Mouse (Mus musculus) activated CD4-positive, CD25-positive, alpha-beta regulatory T cell (primary cell): ENCODE results near the gene Smg5. TPM values are rescaled to one million over a fixed set of nuclear protein-coding genes. Genes with fewer than 3 reads are reported as not detected.

Source experiments
- polyA plus RNA-seq, 2 experiments: library from polyadenylated mRNA; unstranded; fragments of 100-300 nt; shearing (Covaris generic); gene quantifications; one replicate each; pipeline ENCODE4 v1.2.1; 2017

The Smg5 gene
- polyA plus RNA-seq, result 10 to 100 TPM; 43.8 to 45.7 TPM

DNA sequence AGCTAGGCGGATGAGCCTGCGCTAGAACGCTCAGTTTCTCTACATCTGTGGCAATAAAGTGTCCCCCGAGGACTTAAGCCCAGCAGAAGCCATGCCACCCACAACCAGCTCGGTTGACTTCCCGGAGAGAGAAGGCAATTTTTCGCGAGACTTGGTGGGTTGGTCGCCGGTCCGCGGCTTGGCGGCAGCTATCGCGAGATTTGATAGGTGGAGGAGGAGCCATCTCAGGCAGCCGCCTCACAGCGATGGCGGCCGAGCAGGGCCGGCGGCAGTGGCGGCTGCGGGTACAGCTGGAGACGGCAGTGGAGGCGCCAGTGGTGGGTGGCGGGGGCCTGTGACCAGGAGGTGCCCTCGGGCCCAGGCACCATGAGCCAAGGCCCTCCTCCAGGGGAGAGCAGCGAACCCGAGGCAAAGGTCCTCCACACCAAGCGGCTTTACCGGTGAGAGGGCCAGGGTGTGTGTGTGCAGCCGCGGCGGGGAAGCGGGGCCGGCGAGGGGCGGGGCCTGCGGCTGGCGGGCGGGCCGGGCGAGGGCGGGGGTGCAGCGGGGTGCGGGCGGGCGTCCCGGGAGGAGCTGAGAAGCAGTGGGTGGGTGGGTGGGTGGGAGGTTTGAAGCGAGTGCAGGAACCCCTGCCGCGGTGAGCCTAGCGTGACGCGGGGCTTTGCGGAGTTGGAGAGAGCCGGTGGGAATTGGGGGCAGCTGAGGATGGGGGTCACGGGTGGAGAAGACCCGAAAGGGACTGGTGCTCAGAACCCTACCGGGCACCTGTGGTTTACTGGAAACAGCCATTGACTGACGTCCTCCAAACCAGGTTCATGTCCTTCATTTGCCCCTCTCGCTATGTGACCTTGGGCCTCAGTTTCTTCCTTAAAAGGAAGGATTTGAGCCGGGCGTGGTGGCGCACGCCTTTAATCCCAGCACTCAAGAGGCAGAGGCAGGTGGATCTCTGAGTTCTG lies at the start of gene Smg5, which contains the start of gene Tmem79:
Gene Smg5, plus strand, starts transcription at position 203 of the 956 bp plus-strand sequence.
Gene Tmem79, minus strand, starts transcription at position 91 of the 956 bp plus-strand sequence.

DNA sequence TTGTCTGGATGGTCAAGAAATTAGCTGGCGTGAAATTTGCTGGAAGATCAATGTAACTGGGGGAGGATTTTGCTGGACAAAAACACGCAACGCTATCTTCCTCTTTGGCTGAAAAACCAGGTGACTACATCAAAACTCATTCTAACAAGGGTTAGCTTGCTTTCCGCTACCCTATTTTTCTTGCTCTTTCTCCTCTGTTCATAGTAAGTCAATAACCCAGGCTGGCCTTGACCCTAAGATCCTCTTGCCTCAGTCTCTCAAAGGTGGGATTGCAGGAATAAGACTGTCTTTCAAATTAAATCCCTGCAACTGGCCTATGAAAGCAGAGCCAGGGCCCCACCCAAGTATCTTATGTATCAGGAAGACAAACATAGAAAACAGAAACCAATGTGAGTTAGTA lies 49.0 kb upstream of the Smg5 start, which contains the start of gene Gm38392:
Gene Gm38392, minus strand, starts transcription at position 101 of the 400 bp plus-strand sequence.

DNA sequence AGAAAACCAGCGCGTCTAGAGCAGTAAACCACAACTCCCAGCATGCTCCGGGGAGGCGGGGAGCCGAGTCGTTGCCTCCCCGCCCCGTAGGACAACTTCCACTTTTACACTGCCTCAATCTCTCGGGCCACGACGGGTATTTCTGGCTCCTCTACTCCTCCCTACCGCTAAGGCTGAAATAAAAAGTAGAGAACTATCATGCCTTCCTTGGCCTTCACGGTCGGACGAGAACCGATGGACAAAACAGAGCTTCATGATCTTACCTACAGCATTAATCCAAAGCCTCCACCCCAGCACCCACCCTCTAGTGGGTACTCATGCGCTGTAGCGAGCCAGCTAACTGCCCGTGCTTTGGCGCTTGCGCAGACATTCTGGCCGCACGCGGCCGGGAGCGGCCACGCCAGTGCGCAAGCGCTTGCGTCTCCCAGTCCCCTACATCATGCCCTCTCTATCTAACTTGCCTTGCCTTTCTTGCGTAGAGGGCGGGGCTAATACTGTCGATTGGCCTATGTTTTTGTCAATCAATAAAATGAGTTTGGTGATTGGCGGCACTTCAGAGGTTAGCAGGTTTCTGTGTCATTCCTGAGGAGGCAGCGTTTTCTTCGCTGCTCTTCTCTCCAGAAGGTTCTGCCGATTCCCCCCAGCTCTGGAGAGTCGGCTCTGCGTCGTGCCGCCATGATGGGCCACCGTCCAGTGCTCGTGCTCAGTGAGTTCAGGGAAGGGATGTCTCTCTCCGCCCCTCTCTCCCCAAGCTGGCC lies 39.3 kb upstream of the Smg5 start, which contains the start of the genes Tsacc and Cct3:
Gene Tsacc, minus strand, starts transcription at position 439 of the 758 bp plus-strand sequence.
Gene Cct3, plus strand, starts transcription at position 556 of the 758 bp plus-strand sequence.

DNA sequence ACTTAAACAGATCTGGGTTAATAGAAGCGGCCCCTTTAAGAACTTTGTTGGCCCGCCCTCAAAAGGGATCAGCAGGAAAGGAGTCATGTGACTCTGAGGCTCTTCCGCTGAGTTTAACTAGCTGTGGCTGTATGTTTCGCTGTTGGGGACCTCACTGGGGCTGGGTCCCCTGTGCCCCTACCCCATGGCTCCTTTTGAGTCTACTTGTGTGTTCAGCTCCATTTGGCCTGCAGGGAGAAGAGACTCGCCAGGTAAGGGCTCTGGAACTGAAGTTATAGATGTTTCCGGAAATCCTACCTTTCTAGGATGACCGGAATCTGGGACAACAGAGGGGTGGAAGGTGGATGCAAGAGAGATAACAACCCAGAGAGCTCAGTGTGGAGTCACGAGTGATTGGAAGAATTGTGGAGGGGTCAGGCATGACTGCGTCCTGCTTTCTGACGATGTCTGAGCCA lies 11.1 kb upstream of the Smg5 start, which contains the start of gene Glmp:
Gene Glmp, plus strand, starts transcription at position 73 of the 455 bp plus-strand sequence.

DNA sequence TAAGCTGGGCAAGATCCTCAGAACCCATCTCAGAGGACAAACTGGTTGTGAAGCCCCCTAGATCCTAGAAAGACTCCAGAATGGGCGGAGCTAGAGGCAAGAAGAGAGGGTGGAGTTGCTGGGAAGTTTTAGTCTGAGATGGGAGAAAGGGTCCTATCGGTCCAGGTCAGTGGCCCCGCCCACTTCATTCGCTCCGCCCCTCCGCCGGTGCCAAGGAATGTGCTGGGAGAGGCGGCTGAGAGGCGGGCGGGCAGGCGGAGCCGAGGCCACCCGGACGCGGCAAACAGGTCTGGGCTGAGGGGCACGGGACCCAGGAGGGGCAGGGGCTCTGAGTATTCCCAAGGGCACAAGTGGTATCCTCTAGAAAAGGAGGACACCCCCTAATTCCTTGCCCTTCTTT lies 28.3 kb downstream of the Smg5 start, which contains the start of gene Paqr6:
Gene Paqr6, plus strand, starts transcription at position 248 of the 400 bp plus-strand sequence.

DNA sequence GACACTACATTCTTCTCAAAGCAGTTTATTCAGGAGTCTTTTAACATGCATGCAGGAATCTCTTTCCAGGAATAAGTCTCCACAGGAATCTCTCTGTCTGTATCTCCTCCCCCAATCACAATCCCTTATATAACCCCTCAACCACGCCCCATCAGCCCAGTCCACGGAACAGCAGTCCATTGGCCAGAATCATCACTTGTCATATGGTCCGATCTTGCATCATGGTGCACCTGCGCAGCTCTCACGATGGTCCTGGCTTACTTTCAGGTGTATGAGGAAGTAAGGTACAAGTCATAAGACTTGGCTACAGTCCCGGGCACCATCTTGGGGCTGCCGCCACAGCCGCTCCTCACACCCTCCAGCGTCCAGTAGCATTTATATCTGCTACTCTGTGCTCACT lies 36.6 kb downstream of the Smg5 start, which contains the start of gene Bglap3:
Gene Bglap3, minus strand, starts transcription at position 101 of the 400 bp plus-strand sequence.

DNA sequence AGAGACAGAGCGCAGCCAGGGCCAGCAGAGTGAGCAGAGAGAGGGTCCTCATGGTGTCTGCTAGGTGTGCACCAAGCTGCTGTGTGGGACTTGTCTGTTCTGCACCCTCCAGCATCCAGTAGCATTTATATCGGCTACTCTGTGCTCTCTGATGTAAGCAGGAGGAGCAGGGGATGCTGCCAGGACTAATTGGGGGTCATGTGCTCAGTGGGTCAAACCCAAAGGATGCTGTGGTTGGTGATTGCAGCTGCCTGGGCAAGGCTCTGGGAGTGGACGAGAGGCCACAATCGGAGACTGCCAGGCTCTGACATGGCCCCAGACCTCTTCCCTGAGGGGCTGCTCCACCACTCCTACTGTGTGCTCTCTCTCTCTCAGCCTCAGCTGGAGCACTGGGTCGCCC lies 42.5 kb downstream of the Smg5 start, which contains the start of gene Bglap2:
Gene Bglap2, minus strand, starts transcription at position 101 of the 400 bp plus-strand sequence.

DNA sequence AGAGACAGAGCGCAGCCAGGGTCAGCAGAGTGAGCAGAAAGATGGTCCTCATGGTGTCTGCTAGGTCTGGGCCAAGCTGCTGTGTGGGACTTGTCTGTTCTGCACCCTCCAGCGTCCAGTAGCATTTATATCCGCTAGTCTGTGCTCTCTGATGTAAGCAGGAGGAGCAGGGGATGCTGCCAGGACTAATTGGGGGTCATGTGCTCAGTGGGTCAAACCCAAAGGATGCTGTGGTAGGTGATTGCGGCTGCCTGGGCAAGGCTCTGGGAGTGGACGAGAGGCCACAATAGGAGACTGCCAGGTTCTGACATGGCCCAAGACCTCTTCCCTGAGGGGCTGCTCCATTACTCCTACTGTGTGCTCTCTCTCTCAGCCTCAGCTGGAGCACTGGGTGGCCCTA lies 48.3 kb downstream of the Smg5 start, which contains the start of gene Bglap:
Gene Bglap, minus strand, starts transcription at position 101 of the 400 bp plus-strand sequence.

DNA sequence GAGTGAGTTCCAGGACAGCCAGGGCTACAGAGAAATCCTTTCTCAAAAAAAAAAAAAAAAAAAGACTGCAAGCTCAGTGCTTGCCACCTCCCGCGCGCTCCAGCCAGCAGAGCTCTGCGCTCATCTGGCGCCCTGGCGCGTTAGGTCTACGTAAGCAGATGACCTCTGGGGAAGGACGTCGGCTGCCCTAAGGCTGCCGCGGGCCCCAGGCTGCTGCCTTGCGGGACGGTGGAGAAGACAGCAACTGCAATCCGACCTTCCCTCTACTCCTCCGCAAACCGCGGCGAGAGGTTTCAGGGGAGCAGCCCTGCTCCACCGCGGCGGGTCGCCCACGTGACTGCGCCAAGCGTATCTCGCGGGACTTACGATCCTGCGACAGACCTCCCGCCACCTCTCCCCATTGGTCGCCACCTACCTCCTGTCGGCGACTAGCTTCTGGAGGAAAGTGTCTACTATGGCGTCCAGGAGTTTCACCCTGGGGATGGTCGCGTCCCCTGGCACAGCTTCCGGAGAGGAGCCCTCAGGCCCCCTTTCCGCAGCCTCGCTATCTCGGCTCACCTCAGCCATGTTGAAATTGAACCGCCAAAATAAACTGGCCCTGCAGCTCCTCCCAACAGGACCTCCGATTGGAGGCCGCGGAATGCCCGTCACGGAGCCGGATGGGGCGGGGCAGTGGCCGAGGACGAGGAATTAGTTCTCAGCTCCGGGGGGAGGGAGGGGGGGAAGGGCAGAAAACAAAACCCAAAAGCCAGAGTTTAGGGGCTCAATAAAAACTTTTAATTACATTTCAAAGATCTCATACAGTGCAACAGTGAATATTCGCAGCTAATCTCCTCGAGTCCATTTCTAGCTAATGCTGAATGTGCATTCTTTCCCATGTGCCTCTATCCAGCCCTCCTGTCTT lies 73.9 kb downstream of the Smg5 start, which contains the start of gene Pmf1:
Gene Pmf1, minus strand, starts transcription at position 591 of the 904 bp plus-strand sequence.

Other genes with a start within 250 kb of the Smg5 start
- 10 to 100 TPM; 71.6 to 97.8 TPM for gene Mef2d, start 193.9 kb upstream of the Smg5 start, polyA plus RNA-seq
- under 1 TPM; 0.12 to 0.17 TPM for gene Rhbg, start 81.6 kb upstream of the Smg5 start, polyA plus RNA-seq
- not detected for gene Gm38392, start 49.0 kb upstream of the Smg5 start, polyA plus RNA-seq
- 1 to 10 TPM; 4.3 to 6.7 TPM for gene Tsacc, start 39.3 kb upstream of the Smg5 start, polyA plus RNA-seq
- 100 to 1,000 TPM; 267 to 334 TPM for gene Cct3, start 39.1 kb upstream of the Smg5 start, polyA plus RNA-seq
- 100 to 1,000 TPM; 268 to 447 TPM for gene Glmp, start 11.2 kb upstream of the Smg5 start, polyA plus RNA-seq
- 1 to 10 TPM in 1 of 2 experiments, under 1 TPM in 1; 0.76 to 1.9 TPM for gene Tmem79, start 112 bp upstream of the Smg5 start, polyA plus RNA-seq
- gene Paqr6, start 28.3 kb downstream of the Smg5 start, polyA plus RNA-seq, result not detected
- gene Bglap3, start 36.5 kb downstream of the Smg5 start, polyA plus RNA-seq, result not detected
- gene Bglap2, start 42.4 kb downstream of the Smg5 start, polyA plus RNA-seq, result not detected
- gene Bglap, start 48.2 kb downstream of the Smg5 start, polyA plus RNA-seq, result not detected
- 10 to 100 TPM; 39.3 to 53.6 TPM for gene Pmf1, start 74.1 kb downstream of the Smg5 start, polyA plus RNA-seq
- gene Slc25a44, start 88.9 kb downstream of the Smg5 start, polyA plus RNA-seq, result 10 to 100 TPM; 12.4 to 16.7 TPM
- 100 to 1,000 TPM in 1 of 2 experiments, 10 to 100 TPM in 1; 42.2 to 122 TPM for gene Sema4a, start 124.9 kb downstream of the Smg5 start, polyA plus RNA-seq
- gene Lmna, start 173.7 kb downstream of the Smg5 start, polyA plus RNA-seq, result 10 to 100 TPM in 1 of 2 experiments, 1 to 10 TPM in 1; 7.7 to 30.9 TPM
- gene Mex3a, start 196.1 kb downstream of the Smg5 start, polyA plus RNA-seq, result under 1 TPM; 0.21 to 0.33 TPM
- gene Rab25, start 212.0 kb downstream of the Smg5 start, polyA plus RNA-seq, result under 1 TPM in 1 of 2 experiments, not detected in 1; 0.66 TPM
- 100 to 1,000 TPM; 165 to 189 TPM for gene Lamtor2, start 216.8 kb downstream of the Smg5 start, polyA plus RNA-seq
- 10 to 100 TPM; 35.4 to 39.3 TPM for gene Ubqln4, start 217.5 kb downstream of the Smg5 start, polyA plus RNA-seq
- 100 to 1,000 TPM; 137 to 153 TPM for gene Ssr2, start 239.6 kb downstream of the Smg5 start, polyA plus RNA-seq